Mouse (Mus musculus): ENCODE data around the gene Ulk1.
"Not testable (repeated sequence)": the region's sequence is repeated elsewhere in the genome, so short reads cannot be mapped to it uniquely, and the experiment has no call there.

Ulk1 gene

DNA sequence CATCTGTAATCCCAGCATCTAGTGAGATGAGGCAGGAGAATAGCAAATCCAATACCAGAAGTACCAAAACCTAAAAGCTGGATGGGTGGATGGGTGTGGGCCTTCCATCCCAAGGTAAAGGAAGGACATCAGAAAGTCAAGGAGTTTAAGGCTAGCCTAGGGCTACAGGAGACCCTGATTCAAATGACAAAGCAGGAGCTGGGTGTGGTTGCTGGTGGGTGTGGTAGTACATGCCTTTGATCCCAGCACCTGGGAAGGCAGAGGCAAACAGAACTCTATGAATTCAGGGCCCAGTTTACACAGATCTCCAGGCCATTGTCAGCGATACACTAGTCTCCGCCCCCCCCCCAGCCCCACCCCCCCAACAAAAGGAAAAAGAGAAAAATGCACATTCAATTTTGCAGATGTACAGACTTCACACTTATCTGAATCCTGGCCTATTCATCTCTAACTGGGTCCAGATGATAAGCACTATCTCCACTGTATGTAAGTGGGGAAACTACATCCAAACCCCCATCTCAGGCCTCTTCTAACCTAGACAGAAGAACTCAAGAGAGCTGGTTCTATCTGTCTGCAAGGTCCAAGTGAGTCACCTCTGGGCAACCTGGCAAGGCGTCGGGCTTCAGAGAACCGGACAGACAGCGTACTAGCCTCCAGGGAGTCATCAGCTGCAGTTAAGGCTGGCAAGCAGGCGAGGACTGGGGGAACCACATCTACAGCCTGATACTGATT lies 5.7 kb downstream of the Ulk1 start:
- DNase-seq: no peak

DNA sequence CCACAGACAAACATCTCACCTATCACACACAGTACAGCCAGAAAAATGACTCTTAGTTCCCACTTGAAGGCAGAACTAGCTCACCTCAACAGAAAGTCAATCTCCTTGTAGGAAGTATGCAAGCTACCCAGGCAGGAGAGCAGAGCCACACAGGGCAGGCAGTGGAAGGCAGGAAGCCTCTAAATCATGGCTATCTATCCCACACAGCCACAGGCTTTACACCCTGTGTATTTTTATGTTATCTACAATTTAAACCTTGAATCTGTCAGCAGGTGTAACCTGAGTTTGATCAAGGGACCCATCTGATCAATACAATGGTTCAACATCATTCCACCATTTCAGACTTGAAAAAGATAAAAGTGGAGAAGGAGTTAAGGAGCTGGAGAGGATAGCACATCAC lies 7.1 kb downstream of the Ulk1 start:
- no peak for DNase-seq

DNA sequence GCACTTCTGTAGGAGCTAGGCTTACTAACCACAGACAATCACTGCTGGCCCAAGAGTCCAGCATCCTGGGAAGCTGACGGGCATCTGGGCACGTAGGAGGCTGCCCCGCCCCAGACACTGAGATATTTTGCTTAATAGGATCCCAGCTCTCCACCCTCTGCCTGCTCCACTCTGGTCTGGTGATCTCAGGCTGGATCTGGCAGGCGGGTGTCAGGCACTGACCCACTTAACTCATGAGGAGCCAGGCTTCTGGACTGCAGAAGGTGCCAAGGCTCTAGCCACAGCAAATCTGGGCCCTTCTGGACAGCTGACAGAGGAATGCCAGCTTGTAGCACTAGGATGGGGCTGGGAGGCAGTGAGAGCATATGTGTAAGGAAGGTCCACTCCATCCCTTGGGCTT lies 7.7 kb downstream of the Ulk1 start:
- DNase-seq: peak; percentile 45 to 59

DNA sequence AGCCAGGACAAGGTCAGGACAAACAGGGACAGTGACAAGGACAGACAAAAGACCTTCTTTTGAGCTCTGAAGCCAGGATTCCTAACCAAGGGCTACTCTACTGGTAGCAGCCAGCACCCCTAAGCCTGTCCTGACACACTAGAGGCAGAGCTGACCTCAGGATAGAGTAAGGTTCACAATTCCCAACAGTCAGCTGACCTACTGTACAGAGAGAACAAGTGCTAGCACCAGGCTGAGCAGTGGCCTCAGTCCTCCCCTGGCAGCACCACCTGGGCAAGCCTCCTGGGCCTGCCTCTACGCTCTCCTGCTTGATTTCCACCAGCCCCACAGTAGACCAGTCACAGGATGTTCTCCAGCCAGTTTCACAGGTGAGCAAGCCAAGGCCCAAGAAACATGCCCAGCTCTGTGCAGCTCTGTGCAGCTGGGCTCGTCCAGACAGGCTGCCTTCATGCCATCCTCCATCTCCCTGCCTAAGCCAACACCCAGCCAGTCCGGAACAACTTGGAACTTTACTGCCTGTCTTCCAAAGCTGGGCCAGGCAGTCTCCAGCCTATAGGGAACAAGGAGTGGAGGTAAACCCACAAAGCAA lies 8.8 kb downstream of the Ulk1 start:
- peak; percentile 42 to 62 for DNase-seq

DNA sequence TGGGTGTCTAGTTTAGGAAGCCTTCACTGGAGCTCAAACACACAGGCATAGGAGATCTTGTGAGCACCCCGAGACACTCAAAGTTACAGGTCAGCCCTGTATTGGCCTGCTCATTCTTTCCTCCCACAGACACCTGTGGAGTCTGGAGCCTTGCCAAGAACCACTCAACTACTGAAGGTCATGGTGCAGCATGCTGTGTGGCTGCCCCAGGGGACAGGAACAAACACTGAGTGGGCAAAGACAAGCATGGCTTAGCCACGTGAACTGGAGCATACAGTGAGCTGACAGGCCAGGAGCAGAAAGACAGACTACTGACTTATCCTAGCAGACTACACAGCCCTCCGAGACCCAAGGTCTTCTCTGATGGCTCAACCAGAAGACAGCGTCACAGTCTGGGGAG lies 12.2 kb downstream of the Ulk1 start:
- DNase-seq: peak; percentile 79 to 89

DNA sequence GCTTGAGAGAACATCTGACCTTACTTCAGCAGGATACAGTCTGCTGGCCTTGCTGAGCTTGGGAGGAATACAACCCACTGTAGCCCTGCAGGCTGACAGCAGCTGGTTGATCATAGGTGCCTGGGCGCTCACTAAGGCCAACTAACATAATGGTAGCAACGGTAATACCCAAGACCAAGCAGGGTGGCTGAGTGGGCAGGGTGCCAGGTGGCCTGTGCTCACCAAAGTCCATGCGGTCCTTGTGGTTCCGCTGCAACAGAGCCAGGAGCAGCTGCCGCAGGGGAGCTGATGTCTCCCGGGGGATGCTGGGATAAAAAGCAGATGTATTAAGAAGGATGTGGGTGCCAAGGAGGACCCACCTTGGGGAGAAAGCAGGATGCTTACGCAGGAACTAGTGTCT lies 15.5 kb downstream of the Ulk1 start:
- DNase-seq: peak; percentile 81 to 84

DNA sequence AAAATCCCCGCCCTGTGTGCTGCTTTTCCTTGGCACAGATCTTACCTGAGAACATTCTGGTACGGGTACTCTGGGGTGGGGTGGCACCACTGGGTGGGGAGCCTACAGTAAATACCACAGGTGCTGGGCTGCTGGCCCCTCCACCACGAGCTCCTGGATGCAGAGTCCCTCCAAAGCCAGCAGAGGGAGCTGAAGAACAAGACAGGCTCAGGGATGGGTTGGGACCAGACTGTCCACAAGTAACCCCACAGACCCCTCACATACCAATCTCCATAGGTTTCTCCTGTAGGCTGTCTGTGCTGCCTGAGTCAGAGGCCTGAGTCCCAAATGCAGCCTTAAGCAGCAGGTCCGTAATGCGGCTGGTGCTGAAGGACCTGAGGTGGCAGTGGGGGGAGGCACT lies 21.2 kb downstream of the Ulk1 start:
- peak in 1 of 2 experiments; percentile 56 for DNase-seq

DNA sequence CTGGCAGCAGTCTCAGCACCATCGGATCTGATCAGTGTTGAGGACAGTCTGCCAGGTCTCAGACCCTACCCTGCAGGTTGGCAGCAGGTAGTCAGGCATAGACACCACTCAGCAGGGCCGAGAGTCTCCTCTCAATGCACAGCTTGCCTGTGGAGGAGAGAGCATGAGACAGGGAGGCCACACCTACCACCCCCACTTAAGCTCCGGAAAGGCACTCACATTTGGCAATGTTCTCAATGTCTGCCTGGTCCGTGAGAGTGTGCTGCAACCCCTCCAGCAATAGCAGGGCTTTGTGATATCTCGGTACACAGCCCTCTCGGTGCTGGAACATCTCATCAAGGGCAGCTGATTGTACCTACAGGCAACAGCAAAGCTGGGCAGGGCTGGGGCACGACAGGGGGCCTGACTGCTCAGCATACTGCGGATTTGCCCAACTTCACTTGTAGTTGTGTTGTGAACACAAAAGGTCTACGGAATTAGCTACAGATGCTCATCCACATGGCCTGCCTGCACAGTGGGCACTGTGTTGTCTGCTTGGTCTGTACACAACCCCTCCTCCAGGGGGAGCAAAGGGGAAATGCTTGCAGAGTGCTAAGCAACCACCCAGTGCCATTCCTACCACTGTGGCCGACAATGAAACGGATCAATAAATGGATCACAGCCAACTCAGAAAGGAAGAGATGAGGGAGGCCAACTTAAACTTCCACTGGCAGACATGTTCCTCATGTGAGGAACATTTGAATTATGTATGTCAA lies 23.6 kb downstream of the Ulk1 start:
- DNase-seq: peak in 1 of 2 experiments; percentile 47

DNA sequence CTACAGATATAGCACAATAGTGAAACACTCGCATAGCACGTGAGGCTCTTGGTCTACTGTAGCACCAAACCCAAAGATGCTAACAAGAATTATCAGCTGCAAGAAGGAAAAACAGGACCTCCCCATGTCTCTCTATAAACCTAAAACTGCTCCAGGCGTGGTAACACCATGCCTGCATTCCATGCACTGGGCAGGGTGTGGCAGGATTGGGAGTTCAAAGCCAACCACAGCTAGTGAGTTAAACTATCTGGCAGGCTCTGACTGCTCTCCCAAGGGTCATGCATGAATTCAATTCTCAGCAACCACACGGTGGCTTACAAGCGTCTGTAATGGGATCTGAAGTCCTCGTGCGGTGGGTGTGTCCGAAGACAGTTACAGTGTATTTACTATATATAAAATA lies 26.7 kb downstream of the Ulk1 start:
- DNase-seq: no peak

DNA sequence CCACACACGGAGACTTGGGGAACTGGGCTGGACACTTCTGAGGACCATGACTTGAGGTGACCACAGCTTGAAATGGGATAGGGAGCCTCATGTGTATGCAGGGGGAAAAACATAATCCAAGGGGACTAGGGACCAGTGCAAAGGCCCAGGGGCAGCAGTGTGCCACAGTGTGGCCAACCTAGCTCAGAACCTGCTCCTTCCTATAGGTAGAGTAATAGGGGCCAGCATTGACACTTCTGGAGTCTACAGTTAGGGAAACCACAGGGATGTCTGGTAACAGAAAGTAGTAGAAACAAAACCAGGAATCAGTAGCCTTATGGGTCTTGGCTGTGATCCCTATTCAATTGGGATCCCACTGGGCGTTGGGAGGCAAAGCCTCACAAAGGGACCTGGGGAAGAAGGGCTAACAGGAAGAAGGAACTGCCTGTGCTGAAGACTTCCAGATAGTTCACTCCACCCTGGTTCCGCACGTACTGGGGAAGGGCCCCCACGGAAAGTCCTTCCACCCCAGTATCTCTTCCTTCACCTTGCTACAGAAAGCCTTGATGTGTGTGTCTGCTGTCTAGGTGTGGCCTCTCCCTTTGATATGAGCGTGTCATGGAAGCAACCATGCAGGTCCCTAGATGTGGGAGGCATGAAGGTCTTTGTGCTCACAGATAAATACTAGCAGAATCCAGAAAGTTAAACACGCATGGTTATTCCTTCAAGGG lies 28.2 kb downstream of the Ulk1 start:
- no peak for DNase-seq

DNA sequence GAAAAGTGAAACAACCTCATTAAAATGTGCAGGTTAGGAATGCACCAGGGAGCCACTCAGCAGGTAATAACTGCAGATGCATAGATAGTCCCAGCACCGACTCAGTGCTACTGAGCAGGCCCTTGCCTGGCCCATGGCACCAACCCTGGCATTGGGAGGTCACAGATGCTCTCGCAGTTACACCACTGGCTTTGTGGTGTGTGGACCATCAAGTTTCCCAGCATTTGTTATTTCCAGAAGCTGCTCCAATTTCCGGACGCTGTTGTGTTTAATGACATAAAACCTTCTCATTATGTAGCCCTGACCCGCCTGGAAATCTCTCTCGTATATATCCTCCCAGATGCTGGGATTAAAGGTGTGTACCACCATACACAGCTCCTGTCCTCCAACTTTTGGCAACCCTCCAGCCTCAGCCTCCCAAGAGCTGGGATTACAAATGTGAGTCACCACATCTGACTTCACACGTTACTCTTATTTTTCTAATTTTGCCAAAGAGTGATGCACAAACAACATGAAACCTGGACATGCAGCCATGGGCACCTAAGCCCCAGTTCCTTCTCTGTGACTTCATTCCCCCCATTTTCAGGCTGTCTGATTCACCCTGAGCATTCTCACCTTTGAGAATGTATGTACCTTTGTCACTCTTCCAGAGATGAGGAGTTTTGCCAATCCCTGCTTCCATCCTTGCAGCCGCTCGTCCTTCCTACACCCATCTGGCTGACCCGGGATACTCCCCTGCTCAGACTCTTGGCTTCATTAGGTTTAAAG lies 29.0 kb downstream of the Ulk1 start:
- DNase-seq: no peak

DNA sequence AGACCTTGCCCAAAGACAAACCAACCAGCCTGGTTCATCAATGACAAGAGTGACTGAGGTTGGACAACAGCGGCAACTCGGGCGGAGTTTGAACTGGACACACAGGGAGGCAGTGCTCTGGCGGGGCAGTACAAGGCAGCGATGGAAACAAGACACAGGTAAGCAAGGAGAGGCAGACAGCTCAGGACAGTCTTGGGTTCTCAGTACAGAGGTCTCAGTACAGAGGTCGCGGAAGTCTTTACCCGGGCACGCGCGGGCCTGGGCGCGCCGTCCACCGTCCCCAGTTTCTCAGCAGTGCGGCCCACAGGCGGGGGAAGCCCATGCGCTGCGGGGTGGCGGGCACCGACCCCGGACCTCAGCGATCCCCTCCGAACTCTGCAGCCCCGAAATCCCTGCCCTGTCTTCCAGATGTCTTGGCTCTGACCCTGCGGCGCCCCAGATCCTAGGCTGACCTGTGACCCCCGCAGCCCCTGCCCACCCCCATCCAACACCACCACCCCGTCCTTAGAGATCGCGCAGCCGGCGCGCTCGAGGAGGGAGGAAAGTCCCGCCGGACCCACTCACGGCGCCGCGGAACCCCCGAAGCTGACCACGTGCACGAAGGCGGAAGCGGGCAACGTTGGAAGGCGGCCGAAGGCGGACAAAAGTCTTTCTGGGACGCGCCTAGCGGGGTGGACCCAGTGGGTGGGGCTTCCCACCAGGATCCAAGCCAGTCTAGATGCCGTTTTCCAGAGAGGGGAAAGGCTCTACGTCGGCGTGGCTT lies 29.7 kb downstream of the Ulk1 start, which contains the start of gene Pus1:
TSS of gene Pus1 (minus strand) at position 662 of the 763 bp plus-strand sequence.
- peak; percentile 95 to 98 for DNase-seq

DNA sequence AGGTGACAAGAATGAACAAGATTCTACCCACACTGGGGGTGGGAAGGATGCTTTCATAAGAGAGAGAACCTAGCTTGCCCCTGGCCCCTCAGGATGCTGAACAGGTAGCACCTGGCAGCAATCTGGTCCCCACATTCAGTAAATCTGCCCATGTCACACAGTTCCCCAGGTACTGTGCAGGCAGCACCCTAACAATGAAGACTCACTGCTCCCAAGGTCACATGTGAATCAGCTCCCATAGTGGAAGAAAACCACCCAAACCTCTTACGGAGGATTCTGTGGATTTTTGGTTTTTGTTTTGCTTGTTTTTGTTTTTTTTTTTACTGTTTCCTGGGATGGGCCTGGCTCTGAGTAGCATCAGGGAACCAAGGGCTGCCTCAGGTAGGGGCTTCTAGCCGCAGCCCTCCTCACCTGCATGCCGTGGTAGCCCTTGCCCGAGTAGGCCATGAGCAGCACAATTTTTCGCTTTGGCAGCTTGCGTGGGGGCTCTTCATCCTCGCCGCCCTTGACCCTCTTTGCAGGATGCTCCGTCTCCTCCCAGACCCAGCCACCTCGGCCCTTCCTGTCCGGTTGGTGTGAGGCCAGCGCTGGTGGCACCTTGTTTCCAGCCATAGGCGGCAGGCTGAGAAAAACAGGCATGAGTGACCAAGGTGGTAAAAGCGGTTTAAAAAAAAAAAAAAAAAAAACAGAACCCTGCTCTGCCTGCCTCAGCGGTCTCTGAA lies 30.5 kb downstream of the Ulk1 start:
- no peak for DNase-seq

DNA sequence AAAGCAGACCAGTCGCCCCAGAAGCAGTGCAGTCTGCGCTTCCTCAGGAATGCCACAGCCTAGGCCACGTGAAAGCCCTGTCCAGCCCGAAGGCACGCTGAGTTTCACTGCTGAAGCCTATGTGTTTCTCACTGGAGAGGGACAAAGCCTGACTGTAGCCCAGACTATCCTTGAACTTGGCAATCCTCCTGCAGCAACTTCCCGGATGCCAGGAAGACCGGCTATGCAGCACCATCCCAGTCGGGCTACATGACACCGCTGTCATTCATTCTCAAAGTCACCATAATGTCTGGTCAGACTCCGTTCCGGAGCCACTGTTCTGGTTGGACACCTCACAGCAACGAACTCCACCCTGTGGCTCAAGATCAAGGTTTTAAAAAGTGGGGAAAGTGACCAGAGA lies 31.6 kb downstream of the Ulk1 start:
- DNase-seq: no peak

DNA sequence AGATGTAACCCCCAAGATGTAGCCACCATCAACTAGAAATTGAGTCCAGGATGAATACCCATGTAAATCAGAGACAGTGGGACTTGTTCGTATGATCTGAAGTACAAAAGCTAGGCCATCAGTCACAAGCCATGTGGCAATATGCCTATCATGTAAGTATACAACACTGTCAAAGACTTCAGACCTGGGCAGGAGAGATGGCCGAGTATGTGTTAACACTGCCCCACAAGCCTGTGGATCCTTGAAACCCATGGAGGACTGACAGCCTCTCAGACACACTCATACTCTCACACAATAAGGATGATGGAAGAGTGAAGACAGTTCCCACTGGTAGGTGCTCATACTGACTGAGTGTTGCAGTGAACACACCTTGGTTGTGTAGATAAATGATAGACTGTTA lies 33.8 kb downstream of the Ulk1 start:
- DNase-seq: no peak

DNA sequence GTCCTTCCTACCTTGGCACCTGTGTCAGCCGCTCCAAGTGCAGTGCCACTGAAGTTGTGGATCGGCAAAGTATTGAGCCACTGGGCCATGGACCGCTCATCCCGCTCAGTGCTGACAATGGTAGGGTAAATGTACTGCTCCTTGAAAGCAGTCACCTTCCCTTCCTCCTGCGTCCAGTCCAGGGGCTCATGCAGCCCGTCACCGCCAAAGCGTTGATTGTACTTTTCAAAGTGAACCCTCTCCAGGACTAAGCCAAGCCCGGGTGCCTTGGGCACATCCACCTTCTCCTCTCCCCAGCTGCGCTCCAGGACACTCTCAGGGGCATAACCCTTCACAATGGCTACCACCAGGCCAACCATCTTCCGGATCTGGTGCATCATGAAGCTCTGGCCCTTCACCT lies 35.4 kb downstream of the Ulk1 start:
- peak in 1 of 2 experiments; percentile 42 for DNase-seq

DNA sequence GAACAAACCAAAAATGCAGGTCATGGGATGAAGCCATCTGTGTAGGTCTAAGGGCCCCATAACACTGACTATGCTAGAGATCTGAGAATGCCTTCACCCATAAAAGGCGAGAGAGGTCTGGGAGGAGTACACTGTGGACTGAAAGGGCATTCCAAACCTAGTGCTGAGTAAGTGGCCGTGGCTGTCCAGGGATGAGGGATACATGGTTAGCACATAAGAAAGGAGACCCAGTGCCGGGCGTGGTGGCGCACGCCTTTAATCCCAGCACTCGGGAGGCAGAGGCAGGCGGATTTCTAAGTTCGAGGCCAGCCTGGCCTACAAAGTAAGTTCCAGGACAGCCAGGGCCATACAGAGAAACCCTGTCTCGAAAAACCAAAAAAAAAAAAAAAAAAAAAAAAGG lies 37.0 kb downstream of the Ulk1 start:
- DNase-seq: not testable (repeated sequence)

DNA sequence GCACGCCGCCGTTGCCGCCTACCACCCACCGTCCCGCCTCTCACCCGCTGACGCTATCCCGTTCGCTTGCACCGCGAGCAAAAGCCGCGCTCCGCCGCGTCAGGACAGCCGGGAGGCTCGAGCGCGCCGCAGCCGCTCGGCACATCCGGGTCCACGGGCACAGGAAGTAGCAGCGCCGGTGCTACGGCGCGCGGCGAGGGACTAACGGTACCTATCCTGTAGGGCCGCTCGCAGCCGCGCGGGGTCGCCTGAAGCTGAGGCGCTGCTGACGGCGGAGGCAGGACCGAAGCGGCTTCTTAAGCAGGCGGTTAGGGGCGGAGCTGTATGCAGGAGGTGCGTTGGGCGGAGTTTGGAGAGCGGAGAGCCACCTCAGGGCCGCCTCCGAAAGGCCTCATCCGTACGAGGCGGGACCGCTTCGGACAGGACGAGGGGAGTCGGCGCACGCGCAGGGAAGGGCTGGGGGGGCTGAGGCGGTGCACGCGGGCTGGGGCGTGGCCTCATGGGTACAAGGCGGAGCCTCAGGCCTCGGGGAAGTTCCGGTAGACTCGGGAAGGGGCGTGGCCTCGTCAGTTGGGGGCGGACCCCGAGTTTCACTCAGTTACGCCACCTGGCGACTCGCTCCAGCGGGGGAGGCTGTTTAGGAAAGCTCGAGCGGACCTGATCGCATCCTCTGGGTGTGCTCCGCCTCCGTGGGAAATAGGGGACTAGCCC lies 39.3 kb downstream of the Ulk1 start, which contains the start of gene Ep400:
TSS of gene Ep400 (minus strand) at position 270 of the 711 bp plus-strand sequence.
- DNase-seq: peak; percentile 100

DNA sequence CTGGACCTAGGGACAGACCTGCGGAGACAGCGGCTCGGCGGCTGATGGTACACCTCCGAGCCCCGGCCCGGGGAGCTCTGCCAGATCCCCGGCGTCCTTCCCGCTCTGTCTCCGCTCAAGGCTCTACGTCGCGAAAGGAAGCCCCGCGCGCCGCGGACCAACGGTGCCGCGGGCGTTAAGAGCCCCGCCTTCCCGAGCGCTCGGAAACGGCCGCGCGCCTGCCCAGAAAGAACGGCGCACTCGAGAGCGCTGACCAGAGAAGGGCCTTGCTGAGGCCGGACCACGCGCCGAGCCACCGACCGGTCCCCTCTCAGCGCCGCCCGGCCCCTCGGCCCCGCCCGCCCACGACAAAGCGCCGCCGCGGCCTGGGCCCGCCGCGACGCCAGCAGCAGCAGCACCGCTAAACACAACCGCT lies 39.9 kb downstream of the Ulk1 start:
- DNase-seq: peak; percentile 59 to 72

DNA sequence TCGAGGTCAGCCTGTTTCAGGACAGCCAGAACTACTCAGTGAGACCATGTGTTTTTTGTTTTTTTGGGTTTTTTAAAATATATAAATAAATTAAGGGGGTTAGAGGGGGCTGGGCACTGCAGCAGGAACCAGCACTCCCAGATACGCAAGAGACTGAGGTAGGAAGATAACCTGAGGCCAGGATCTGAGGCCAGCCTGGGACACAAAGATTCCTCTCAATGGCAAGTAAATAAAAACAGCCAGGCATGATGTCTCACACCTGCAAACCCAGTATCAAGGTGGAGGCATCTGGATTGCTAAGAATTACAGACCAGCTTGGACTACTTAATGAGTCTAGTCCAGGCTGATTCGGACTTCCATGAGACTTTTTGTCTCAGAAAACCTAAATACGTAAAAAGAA lies 40.6 kb downstream of the Ulk1 start:
- DNase-seq: no peak
